Mouse (Mus musculus) ES-Bruce4 (cell line): ENCODE data around the gene Otop2. TPM values are rescaled to one million over a fixed set of nuclear protein-coding genes. Genes with fewer than 3 reads are reported as not detected.

Source experiments
- H3K27ac ChIP-seq: 2 replicates; pipeline ENCODE4 v1.5.1; 2012; ENCODE audit warnings: low read length, inconsistent platforms; ENCODE audit not compliant: insufficient read depth
- H3K27me3 ChIP-seq: 2 replicates; pipeline ENCODE4 v1.6.1; 2012; ENCODE audit warnings: mild to moderate bottlenecking, low read length, inconsistent platforms; ENCODE audit not compliant: control insufficient read depth, poor library complexity, insufficient read depth, severe bottlenecking
- H3K36me3 ChIP-seq: 2 replicates; pipeline ENCODE4 v1.6.1; 2012; ENCODE audit warnings: inconsistent platforms, mild to moderate bottlenecking, low read length, moderate library complexity; ENCODE audit not compliant: control insufficient read depth, poor library complexity, insufficient read depth, severe bottlenecking
- H3K4me1 ChIP-seq: one replicate; pipeline ENCODE4 v1.8.1; 2011; ENCODE audit warnings: low read length; ENCODE audit not compliant: control insufficient read depth, insufficient read depth
- H3K4me3 ChIP-seq: 2 replicates; pipeline ENCODE4 v1.5.1; 2011; ENCODE audit warnings: low read depth, mild to moderate bottlenecking, low read length
- H3K9ac ChIP-seq: 2 replicates; pipeline ENCODE4 v1.6.1; 2012; ENCODE audit warnings: low read depth, mild to moderate bottlenecking, inconsistent platforms; ENCODE audit not compliant: poor library complexity, severe bottlenecking
- H3K9me3 ChIP-seq: replicated peaks from 2 replicates; pipeline ENCODE4 v1.6.1; 2012; ENCODE audit warnings: mild to moderate bottlenecking, low read length, inconsistent platforms; ENCODE audit not compliant: control insufficient read depth, poor library complexity, insufficient read depth, severe bottlenecking
- CTCF ChIP-seq: IDR thresholded peaks from one replicate; pipeline ENCODE4 v1.8.1; 2011; ENCODE audit warnings: low read depth, low read length
- EP300 ChIP-seq: IDR thresholded peaks from 2 replicates; pipeline ENCODE4 v1.6.1; 2011; ENCODE audit warnings: low read depth, low read length; ENCODE audit not compliant: insufficient read depth
- POLR2A ChIP-seq: IDR thresholded peaks from one replicate; pipeline ENCODE4 v1.8.1; 2011; ENCODE audit warnings: low read length; ENCODE audit not compliant: insufficient read depth
- polyA plus RNA-seq: library from polyadenylated mRNA; stranded (reverse); fragments of >200 nt; gene quantifications from 2 replicates; pipeline ENCODE4 v1.2.4, GENCODE M21; 2011; ENCODE audit warnings: low read depth; ENCODE audit not compliant: missing spikeins, insufficient read depth, insufficient read length

Gene Otop2
- polyA plus RNA-seq, 1 experiment: not detected

- TF ChIP-seq POLR2A (no peak), EP300 (no peak), CTCF (no peak)
- no peaks in the 10 kb centered on the region for H3K9me3 ChIP-seq
- H3K4me3 ChIP-seq: no peak overlapping the region
- H3K27ac ChIP-seq: no peak overlapping the region
- H3K27me3 ChIP-seq: no peaks in the 10 kb centered on the region
- H3K4me1 ChIP-seq: peaks cover 4% of the 10 kb centered on the region
- H3K36me3 ChIP-seq: no peaks in the 10 kb centered on the region
- no peak overlapping the region for H3K9ac ChIP-seq
Measured at GRCm38 (mm10) chr11:115286201-115286993, 20.6 kb upstream of the Otop2 start.

GRCm38 (mm10) chr11:115287386-115287785 lies 19.6 kb upstream of the Otop2 start:
- Histone ChIP-seq H3K9ac (no peak overlapping the region), H3K4me3 (no peak overlapping the region), H3K36me3 (no peaks in the 10 kb centered on the region), H3K9me3 (no peaks in the 10 kb centered on the region), H3K27ac (peak overlapping the region; percentile 10; the same call in 1 of the 2 replicates), H3K27me3 (no peaks in the 10 kb centered on the region), H3K4me1 (peaks cover 6% of the 10 kb centered on the region)
- TF ChIP-seq POLR2A: no peak
- TF ChIP-seq CTCF: no peak
- TF ChIP-seq EP300: no peak

- no peak overlapping the region for H3K9ac ChIP-seq
- H3K4me1 ChIP-seq: peaks cover 7% of the 10 kb centered on the region
- no peak overlapping the region for H3K4me3 ChIP-seq
- H3K27ac ChIP-seq: no peak overlapping the region
- TF ChIP-seq POLR2A (no peak), CTCF (no peak), EP300 (no peak)
- H3K36me3 ChIP-seq: no peaks in the 10 kb centered on the region
- no peaks in the 10 kb centered on the region for H3K27me3 ChIP-seq
- no peaks in the 10 kb centered on the region for H3K9me3 ChIP-seq
Measured at GRCm38 (mm10) chr11:115288305-115288704, 18.7 kb upstream of the Otop2 start.

- Histone ChIP-seq H3K9ac (no peak overlapping the region), H3K27ac (no peak overlapping the region), H3K9me3 (no peaks in the 10 kb centered on the region), H3K4me3 (no peak overlapping the region), H3K4me1 (peaks cover 12% of the 10 kb centered on the region), H3K36me3 (no peaks in the 10 kb centered on the region), H3K27me3 (no peaks in the 10 kb centered on the region)
- TF ChIP-seq POLR2A: no peak
- no peak for TF ChIP-seq CTCF
- no peak for TF ChIP-seq EP300
Measured at GRCm38 (mm10) chr11:115289885-115290284, 17.1 kb upstream of the Otop2 start.

GRCm38 (mm10) chr11:115290314-115290713 lies 16.6 kb upstream of the Otop2 start:
- Histone ChIP-seq H3K4me1 (peaks cover 12% of the 10 kb centered on the region), H3K36me3 (no peaks in the 10 kb centered on the region), H3K27ac (no peak overlapping the region), H3K9ac (no peak overlapping the region), H3K9me3 (no peaks in the 10 kb centered on the region), H3K4me3 (no peak overlapping the region), H3K27me3 (no peaks in the 10 kb centered on the region)
- TF ChIP-seq CTCF (no peak), POLR2A (no peak), EP300 (no peak)

GRCm38 (mm10) chr11:115290919-115291318 lies 16.0 kb upstream of the Otop2 start:
- no peaks in the 10 kb centered on the region for H3K9me3 ChIP-seq
- TF ChIP-seq CTCF: no peak
- TF ChIP-seq EP300: no peak
- TF ChIP-seq POLR2A: no peak
- no peak overlapping the region for H3K27ac ChIP-seq

More at GRCm38 (mm10) chr11:115290919-115291318, 16.0 kb upstream of the Otop2 start:
- H3K36me3 ChIP-seq: no peaks in the 10 kb centered on the region
- no peaks in the 10 kb centered on the region for H3K27me3 ChIP-seq
- no peak overlapping the region for H3K4me3 ChIP-seq
- no peak overlapping the region for H3K9ac ChIP-seq
- peaks cover 12% of the 10 kb centered on the region for H3K4me1 ChIP-seq
